Mouse (Mus musculus): ENCODE measurements at regions not wholly inside any gene's neighbourhood (a gene's known extent, or its start where the extent isn't known, plus 50 kb on each side); places are given as distances from the start of the nearest gene placed in this dataset.

DNA sequence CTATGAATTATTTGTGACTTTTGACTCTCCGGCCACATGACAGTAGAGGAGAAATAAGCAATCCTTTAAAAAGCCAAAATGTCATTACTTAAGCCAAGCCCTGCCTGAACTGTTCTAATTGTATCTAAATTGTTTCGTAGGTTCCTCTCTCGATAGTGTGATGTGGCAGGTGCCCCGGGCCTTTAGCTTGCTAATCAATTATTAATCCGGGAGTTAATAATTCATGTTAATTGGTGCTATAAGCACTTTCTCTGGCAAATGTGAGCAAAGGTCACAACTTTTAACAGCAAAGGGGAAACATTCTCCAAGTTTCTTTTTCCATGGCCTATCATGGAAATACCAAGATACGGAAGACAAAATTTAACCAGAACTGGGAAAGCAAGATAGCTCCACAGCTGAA is 235.9 kb downstream of the Setd4 start:
- Histone ChIP-seq H3K4me2 (ENCODE audit: low read depth, low read length) (no peak overlapping the region), H3K27ac (ENCODE audit: low read length) (no peak overlapping the region), H3K27me3 (ENCODE audit: control insufficient read depth, insufficient read depth, low read length) (no peaks in the 10 kb centered on the region; the same call in 1 of the 2 replicates), H3K36me3 (ENCODE audit: control insufficient read depth, insufficient read depth) (no peaks in the 10 kb centered on the region), H3K9me3 (replicated peaks; ENCODE audit: control insufficient read depth, low read length) (no peaks in the 10 kb centered on the region), H3K9ac (ENCODE audit: low read length) (no peak overlapping the region), H3K4me1 (ENCODE audit: control insufficient read depth, insufficient read depth, low read length) (peaks cover 16% of the 10 kb centered on the region), H3K4me3 (ENCODE audit: low read length) (no peak overlapping the region)
- WGBS: 85% methylated on average over 6 of the region's 6 CpGs
- no peak for ATAC-seq (replicated peaks; ENCODE audit: extremely low read depth, insufficient read depth, low FRiP score)

DNA sequence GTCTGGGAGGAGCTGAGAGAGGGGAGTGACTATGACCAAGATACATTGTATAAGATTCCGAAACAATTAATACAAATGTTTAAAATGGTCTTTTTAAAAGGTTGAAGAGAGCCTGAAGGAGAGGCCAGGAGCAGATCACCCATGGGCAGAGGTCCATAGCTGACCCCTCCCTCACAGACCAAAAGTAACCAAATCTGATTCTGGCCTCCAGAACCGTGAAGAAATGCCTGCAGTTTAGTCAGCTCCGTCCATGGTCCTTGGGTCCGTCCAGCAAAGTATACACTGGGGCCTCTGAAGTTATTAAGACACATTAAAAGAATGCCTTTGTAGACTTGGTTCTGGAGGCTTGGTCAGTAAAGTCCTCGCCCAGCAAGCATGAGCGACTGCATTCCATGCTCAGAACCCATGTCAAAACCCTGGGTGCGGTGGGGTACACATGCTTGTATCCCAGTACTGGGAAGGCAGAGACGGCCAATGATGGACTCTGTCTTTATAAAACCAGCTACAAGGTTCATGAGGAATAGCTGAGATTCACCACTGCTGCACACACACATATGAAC is 236.5 kb downstream of the Setd4 start:
- no peak overlapping the region for H3K9ac ChIP-seq (ENCODE audit: low read length)
- H3K27ac ChIP-seq (ENCODE audit: low read length): no peak overlapping the region
- no peaks in the 10 kb centered on the region for H3K9me3 ChIP-seq (replicated peaks; ENCODE audit: control insufficient read depth, low read length)
- H3K4me1 ChIP-seq (ENCODE audit: control insufficient read depth, insufficient read depth, low read length): peaks cover 16% of the 10 kb centered on the region
- no peak for ATAC-seq (replicated peaks; ENCODE audit: extremely low read depth, insufficient read depth, low FRiP score)
- no peaks in the 10 kb centered on the region; the same call in 1 of the 2 replicates for H3K27me3 ChIP-seq (ENCODE audit: control insufficient read depth, insufficient read depth, low read length)
- no peak overlapping the region for H3K4me3 ChIP-seq (ENCODE audit: low read length)
- H3K4me2 ChIP-seq (ENCODE audit: low read depth, low read length): no peak overlapping the region
- 91% methylated on average over 8 of the region's 8 CpGs for WGBS
- no peaks in the 10 kb centered on the region for H3K36me3 ChIP-seq (ENCODE audit: control insufficient read depth, insufficient read depth)

DNA sequence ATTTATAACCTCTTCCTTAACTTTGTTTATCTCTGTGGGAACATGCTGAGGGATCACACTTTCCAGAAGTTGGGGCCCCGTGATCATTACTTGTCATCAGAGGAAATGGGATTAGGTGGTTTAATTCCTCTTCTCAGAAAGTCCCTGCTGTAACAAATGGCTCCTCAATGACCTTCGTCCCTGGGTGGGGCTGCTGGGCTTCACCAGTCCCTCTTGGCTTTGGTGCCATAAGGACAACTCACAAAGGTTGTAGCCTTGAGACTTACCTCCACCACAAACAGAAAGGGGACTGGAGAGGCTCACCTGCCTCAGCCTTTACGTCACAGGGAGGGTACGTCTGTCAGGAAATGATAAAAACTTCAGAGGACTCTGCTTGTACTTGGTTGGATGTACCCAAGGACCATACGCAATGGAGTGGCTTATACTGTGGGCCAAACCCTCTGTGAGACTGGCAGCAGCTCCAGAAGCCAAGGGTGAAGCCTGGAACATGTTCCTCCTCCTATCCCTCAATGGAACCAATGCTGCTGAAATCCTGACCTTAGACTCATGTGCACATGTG is 237.4 kb downstream of the Setd4 start:
- H3K36me3 ChIP-seq (ENCODE audit: control insufficient read depth, insufficient read depth): no peaks in the 10 kb centered on the region
- H3K27me3 ChIP-seq (ENCODE audit: control insufficient read depth, insufficient read depth, low read length): no peaks in the 10 kb centered on the region; the same call in 1 of the 2 replicates
- no peaks in the 10 kb centered on the region for H3K9me3 ChIP-seq (replicated peaks; ENCODE audit: control insufficient read depth, low read length)
- WGBS: 68% methylated on average over 5 of the region's 5 CpGs
- no peak overlapping the region for H3K4me3 ChIP-seq (ENCODE audit: low read length)
- H3K9ac ChIP-seq (ENCODE audit: low read length): no peak overlapping the region
- H3K4me2 ChIP-seq (ENCODE audit: low read depth, low read length): no peak overlapping the region
- H3K4me1 ChIP-seq (ENCODE audit: control insufficient read depth, insufficient read depth, low read length): peaks cover 16% of the 10 kb centered on the region
- no peak overlapping the region for H3K27ac ChIP-seq (ENCODE audit: low read length)
- ATAC-seq (replicated peaks; ENCODE audit: extremely low read depth, insufficient read depth, low FRiP score): no peak

DNA sequence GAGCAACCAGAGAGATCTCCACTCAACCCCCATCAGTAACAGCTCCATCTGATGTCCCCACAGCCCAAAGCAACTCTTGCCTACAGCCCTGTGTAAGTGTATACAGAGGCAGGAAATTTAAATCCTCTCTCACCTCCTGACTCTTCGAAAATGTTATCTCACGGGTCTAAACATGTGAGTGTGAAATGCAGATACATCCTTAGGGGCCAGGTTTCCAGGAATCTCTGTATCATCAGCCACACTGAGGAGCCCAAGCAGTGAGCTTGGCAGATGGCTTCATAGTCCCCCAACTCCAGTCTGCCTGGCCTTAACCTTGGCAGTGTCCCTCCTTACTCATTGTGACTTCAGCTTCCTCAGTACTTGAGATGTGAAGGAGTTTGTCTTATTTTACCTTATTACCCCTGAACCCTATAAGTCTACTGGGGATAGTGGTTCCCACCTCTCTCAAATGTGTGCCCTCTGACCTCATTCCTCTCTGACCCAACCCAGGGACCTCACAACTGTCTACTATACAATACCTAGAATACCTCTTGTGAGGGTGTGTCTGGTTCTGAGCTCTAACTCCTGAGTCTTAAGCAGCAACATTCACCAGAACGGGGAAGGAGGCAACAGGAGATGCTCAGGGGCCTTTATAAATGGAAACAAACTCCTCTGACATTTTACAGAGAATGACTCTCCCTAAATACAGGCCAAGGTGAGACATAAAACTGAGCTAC is 238.5 kb downstream of the Setd4 start:
- H3K9ac ChIP-seq (ENCODE audit: low read length): no peak overlapping the region
- WGBS: 49% methylated on average over 3 of the region's 3 CpGs

DNA sequence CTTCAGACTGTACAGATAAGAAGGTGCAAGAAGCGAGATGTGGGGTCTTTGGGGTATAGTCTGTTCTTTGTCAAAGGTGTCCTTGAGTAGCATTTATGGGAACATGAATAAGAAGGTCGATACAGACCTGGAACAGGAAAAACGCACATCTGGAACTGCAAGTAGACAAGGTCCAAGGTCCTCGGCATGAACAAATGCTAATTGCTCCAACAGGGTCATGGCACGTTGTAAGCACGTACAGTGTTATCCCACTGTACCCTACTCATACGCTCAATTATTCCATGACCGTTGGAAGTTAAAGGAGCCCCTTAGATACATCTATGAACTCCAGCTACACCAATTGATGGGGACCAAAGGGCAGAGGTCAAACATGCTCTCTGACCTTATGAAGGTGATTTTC is 244.1 kb downstream of the Setd4 start:
- H3K36me3 ChIP-seq (ENCODE audit: control insufficient read depth, insufficient read depth): no peaks in the 10 kb centered on the region
- no peak overlapping the region for H3K27ac ChIP-seq (ENCODE audit: low read length)
- no peak overlapping the region for H3K9ac ChIP-seq (ENCODE audit: low read length)
- no peaks in the 10 kb centered on the region for H3K9me3 ChIP-seq (replicated peaks; ENCODE audit: control insufficient read depth, low read length)
- H3K4me1 ChIP-seq (ENCODE audit: control insufficient read depth, insufficient read depth, low read length): no peaks in the 10 kb centered on the region
- no peaks in the 10 kb centered on the region for H3K27me3 ChIP-seq (ENCODE audit: control insufficient read depth, insufficient read depth, low read length)
- 81% methylated on average over 8 of the region's 8 CpGs for WGBS
- H3K4me3 ChIP-seq (ENCODE audit: low read length): no peak overlapping the region
- no peak overlapping the region for H3K4me2 ChIP-seq (ENCODE audit: low read depth, low read length)
- no peak for ATAC-seq (replicated peaks; ENCODE audit: extremely low read depth, insufficient read depth, low FRiP score)

More for the DNA sequence above, 238.5 kb downstream of the Setd4 start:
- H3K27ac ChIP-seq (ENCODE audit: low read length): no peak overlapping the region
- no peak overlapping the region for H3K4me2 ChIP-seq (ENCODE audit: low read depth, low read length)
- no peaks in the 10 kb centered on the region for H3K9me3 ChIP-seq (replicated peaks; ENCODE audit: control insufficient read depth, low read length)
- no peak overlapping the region for H3K4me3 ChIP-seq (ENCODE audit: low read length)
- H3K27me3 ChIP-seq (ENCODE audit: control insufficient read depth, insufficient read depth, low read length): no peaks in the 10 kb centered on the region; the same call in 1 of the 2 replicates
- no peak for ATAC-seq (replicated peaks; ENCODE audit: extremely low read depth, insufficient read depth, low FRiP score)
- no peaks in the 10 kb centered on the region for H3K36me3 ChIP-seq (ENCODE audit: control insufficient read depth, insufficient read depth)
- peaks cover 16% of the 10 kb centered on the region for H3K4me1 ChIP-seq (ENCODE audit: control insufficient read depth, insufficient read depth, low read length)

DNA sequence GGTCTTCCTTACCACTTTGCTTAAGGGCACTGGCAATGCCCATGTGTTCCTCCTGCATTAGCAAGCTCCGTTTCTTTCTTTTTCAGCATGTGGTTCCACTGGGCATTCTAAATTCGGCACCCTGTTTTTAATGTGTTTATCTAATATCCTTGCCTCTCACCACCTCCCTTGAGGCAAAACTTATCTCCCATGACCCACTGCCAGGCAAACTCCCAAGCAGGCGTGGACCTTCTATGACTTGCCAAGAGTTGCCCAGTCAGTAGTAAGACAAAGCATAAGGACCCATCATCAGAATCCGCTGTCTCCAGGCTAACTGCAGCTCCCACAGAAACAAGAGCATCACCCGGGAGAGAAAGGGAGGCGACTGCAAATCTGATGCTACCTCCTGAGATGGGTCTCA is 245.2 kb downstream of the Setd4 start:
- no peaks in the 10 kb centered on the region for H3K27me3 ChIP-seq (ENCODE audit: control insufficient read depth, insufficient read depth, low read length)
- no peaks in the 10 kb centered on the region for H3K4me1 ChIP-seq (ENCODE audit: control insufficient read depth, insufficient read depth, low read length)
- H3K4me3 ChIP-seq (ENCODE audit: low read length): no peak overlapping the region
- ATAC-seq (replicated peaks; ENCODE audit: extremely low read depth, insufficient read depth, low FRiP score): no peak
- H3K9ac ChIP-seq (ENCODE audit: low read length): no peak overlapping the region
- no peak overlapping the region for H3K4me2 ChIP-seq (ENCODE audit: low read depth, low read length)
- H3K36me3 ChIP-seq (ENCODE audit: control insufficient read depth, insufficient read depth): no peaks in the 10 kb centered on the region
- WGBS: 69% methylated on average over 6 of the region's 6 CpGs
- H3K9me3 ChIP-seq (replicated peaks; ENCODE audit: control insufficient read depth, low read length): no peaks in the 10 kb centered on the region
- no peak overlapping the region for H3K27ac ChIP-seq (ENCODE audit: low read length)

DNA sequence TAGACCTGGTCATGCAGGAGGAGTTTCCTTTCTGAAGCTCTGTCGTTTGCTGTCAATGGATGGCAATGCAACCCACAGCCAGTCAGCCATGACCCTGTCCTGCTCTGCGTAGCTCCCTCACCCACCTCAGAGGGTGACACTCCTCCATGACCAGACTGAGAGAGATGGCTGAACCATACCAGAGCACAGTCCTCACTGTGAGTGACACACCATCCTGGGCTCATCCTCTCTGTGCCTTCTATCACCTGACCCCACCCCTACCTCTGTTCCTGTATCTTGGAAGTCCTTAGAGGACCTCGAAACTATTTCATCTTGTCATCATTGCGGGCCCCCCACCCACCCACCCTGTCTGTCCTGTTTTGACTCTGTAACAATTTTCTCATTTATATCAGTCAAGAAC is 245.7 kb downstream of the Setd4 start:
- H3K4me1 ChIP-seq (ENCODE audit: control insufficient read depth, insufficient read depth, low read length): no peaks in the 10 kb centered on the region
- H3K36me3 ChIP-seq (ENCODE audit: control insufficient read depth, insufficient read depth): no peaks in the 10 kb centered on the region
- H3K9me3 ChIP-seq (replicated peaks; ENCODE audit: control insufficient read depth, low read length): no peaks in the 10 kb centered on the region
- WGBS: 80% methylated on average over 4 of the region's 4 CpGs
- H3K4me3 ChIP-seq (ENCODE audit: low read length): no peak overlapping the region
- H3K9ac ChIP-seq (ENCODE audit: low read length): no peak overlapping the region
- H3K4me2 ChIP-seq (ENCODE audit: low read depth, low read length): no peak overlapping the region
- no peaks in the 10 kb centered on the region for H3K27me3 ChIP-seq (ENCODE audit: control insufficient read depth, insufficient read depth, low read length)
- ATAC-seq (replicated peaks; ENCODE audit: extremely low read depth, insufficient read depth, low FRiP score): no peak
- H3K27ac ChIP-seq (ENCODE audit: low read length): no peak overlapping the region

DNA sequence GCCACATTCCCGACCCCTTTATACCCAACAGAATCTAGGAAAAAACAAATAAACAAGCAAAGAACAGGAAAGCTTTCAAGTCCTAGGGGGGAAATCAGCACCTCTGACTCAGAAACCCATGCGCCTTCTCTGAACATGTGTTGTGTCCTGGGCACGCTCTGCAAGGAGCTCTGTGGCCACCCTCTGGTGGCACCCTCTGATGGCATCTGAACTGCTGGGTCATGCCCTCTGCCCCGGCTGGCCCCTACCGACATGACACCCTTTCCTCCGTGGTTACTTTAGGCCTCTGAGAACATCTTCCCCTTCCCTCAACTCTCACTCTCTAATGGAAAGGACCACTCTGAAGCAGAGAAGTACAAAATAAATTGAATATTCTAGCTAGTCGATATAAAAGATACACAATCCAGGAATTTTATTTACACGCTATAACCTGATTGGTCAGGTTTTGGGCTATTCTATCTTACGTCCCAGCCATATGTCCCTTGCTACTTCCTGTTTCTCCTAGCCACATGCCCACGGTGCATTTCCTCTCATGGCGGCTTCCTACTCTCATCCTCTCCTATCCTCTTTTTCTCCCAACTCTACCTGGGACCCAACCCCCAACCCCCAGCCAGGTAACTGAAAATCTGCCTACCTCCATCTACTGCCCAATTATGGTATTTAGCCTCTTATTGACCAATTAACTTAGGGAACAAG is 248.5 kb downstream of the Setd4 start:
- WGBS: 77% methylated on average over 11 of the region's 11 CpGs
- Histone ChIP-seq H3K9ac (ENCODE audit: low read length) (no peak overlapping the region), H3K9me3 (replicated peaks; ENCODE audit: control insufficient read depth, low read length) (no peaks in the 10 kb centered on the region), H3K4me2 (ENCODE audit: low read depth, low read length) (no peak overlapping the region), H3K4me1 (ENCODE audit: control insufficient read depth, insufficient read depth, low read length) (no peaks in the 10 kb centered on the region), H3K27ac (ENCODE audit: low read length) (no peak overlapping the region), H3K27me3 (ENCODE audit: control insufficient read depth, insufficient read depth, low read length) (no peaks in the 10 kb centered on the region), H3K4me3 (ENCODE audit: low read length) (no peak overlapping the region), H3K36me3 (ENCODE audit: control insufficient read depth, insufficient read depth) (no peaks in the 10 kb centered on the region)
- no peak for ATAC-seq (replicated peaks; ENCODE audit: extremely low read depth, insufficient read depth, low FRiP score)

DNA sequence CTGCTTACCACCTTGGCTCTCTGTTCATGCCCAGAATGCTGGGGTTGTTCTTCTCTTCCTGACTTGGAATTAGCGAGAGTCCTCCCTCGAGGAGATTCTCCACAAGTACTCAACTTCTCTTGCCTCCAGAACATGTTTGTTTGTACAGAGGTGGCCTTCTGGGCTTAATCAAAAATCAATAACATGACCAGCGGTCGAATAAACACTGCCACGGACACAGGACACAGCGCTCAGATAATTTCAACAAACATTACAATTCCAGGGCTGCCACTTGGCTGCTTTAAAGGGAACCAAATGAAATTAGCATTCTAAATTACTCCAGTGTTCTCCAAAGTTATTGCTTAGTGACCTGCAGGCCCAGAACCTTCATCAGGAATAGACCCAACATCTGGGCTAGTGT is 249.9 kb downstream of the Setd4 start:
- Histone ChIP-seq H3K27me3 (ENCODE audit: control insufficient read depth, insufficient read depth, low read length) (no peaks in the 10 kb centered on the region), H3K9me3 (replicated peaks; ENCODE audit: control insufficient read depth, low read length) (no peaks in the 10 kb centered on the region), H3K4me2 (ENCODE audit: low read depth, low read length) (no peak overlapping the region), H3K4me3 (ENCODE audit: low read length) (no peak overlapping the region), H3K36me3 (ENCODE audit: control insufficient read depth, insufficient read depth) (no peaks in the 10 kb centered on the region), H3K4me1 (ENCODE audit: control insufficient read depth, insufficient read depth, low read length) (no peaks in the 10 kb centered on the region), H3K9ac (ENCODE audit: low read length) (no peak overlapping the region), H3K27ac (ENCODE audit: low read length) (no peak overlapping the region)
- ATAC-seq (replicated peaks; ENCODE audit: extremely low read depth, insufficient read depth, low FRiP score): no peak
- 77% methylated on average over 6 of the region's 6 CpGs for WGBS
